Mouse (Mus musculus): ENCODE data around the gene 1700012B07Rik.

DNA sequence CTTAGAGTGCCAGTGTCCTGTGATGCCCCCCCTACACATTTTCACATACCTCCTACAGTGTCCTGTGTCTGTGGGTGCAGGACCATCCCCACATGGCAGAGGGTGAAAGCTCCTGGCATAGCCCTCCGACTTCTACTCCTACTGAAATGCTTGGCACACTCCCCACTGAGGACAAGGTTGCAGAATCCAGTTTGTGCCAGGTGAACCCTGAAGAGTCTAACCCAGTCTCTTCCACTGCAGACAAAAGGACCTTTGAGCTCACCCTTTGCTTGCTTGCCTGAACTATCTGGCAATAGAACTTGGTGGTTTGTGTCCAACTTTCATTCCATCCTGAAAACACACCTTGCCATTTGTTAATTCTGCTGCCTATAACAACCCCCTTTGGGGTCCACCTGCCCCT lies 56.5 kb downstream of the 1700012B07Rik start:
- TF ChIP-seq CTCF (IDR thresholded peaks at IDR 0.05) (no peak), EP300 (IDR thresholded peaks at IDR 0.05) (no peak)

Data from lung, postnatal 0 days (tissue).